Mouse (Mus musculus) retina, adult 2 months (tissue): ENCODE data around the gene Syne1.
A peak's percentile ranks its signal among the peaks of the same experiment; 100 is the strongest.

Source experiments
- DNase-seq: peaks from one replicate; pipeline ENCODE4 v3.0.0-alpha.2; 2012; ENCODE audit warnings: low read depth, low spot score

Gene Syne1

DNA sequence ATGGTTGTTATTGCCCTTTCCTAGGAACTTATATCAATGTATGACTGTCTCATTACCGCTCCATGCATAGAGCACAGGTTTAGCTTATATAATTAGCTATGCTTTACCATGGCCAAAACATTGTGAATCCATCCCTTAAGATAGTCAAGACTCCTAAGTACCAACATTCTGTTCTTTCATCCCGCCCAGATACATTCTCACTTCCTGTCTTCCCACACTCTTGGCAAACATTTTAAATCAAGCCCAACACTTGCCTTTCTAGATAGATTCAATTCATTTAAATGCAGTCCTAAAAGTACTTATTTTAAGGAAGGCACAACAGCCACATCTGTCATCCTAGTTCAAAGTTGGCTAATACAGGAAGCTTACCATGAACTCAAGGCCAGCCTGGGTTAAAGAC lies 113.5 kb downstream of the Syne1 start:
- DNase-seq: no peak

DNA sequence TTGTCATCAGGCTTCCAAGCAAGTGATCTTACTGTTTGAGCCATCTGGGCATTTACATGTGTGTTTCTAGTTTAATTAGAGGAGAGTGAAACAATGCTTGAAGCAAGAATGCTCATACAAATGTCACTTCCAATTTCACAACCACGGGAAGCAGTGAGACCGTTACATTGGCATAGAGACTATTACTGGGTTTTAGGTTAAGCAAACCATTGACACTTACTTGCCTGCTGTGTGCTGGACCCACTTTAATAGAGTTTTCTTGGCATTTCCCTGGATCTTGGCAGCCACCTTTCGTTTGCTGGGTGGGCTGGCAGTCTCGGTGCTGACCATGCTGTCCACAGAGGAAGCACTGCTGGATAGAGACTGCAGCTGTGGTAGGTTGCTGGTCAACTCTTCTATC lies 127.3 kb downstream of the Syne1 start:
- DNase-seq: no peak

DNA sequence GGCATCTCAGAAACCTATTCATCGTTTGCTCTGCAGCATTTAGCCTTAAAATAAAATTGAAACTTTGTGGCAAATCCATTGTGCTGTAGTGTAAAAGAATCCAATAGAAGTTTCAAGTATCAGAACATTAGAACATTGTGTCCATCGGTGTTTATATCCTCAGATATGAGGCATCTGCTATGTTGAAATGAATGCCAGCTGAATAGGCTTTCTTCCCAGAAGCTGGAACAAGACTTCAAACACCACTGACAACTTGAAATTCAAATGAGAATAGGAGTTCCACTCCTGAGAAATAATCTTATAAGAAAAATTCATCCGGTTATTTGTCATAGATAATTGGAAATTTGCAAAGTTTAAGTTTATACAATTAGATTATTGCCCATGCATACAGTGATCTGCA lies 135.6 kb downstream of the Syne1 start:
- no peak for DNase-seq

DNA sequence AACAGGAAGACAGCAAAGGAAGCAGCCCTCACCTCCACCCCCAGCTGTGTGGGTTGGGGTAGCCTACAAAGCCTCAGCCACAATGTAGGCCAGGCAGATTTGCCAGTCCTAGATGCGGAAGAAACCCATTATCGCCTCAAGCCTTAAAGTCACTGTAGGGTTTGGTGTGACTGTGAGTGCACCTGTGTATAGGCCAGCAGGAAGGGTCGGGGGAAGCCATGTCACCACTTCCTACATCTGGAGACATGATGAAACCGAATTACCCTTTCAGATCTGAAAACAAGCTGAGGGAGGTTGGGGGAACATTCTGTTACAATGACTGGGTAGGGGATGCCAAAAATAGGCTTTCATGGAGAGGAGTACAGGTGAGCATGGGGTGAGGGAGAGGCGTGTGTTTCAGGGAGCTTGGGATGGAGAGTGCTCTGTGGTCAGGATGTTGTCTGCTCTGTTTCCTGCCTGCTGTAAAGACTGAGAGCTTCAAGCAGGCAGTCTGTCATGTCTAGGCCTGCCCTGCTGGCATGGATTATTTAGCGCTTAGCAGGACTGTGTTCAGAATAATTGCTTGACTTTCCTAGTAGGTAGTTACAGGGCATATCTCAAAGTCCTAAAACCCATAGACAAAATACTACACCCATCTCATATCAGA lies 167.0 kb downstream of the Syne1 start:
- DNase-seq: no peak

DNA sequence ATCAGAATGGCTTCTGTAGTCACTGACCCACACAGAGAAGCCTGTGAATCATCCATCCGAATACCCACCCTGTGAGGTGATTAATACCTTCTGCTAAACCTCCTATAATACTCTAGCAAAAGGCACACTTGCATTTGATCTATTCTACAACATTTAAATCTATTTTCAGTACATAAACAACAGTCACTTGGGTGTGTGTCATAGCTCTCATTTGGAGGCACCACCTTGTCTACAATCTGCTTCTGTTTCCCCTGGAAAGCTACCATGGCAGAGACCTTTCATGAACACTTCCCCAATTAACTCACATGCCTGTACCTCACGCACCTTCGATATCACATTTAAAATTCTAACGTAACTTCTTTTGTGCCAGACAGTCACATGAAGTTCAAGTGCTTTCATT lies 169.7 kb downstream of the Syne1 start:
- DNase-seq: no peak

DNA sequence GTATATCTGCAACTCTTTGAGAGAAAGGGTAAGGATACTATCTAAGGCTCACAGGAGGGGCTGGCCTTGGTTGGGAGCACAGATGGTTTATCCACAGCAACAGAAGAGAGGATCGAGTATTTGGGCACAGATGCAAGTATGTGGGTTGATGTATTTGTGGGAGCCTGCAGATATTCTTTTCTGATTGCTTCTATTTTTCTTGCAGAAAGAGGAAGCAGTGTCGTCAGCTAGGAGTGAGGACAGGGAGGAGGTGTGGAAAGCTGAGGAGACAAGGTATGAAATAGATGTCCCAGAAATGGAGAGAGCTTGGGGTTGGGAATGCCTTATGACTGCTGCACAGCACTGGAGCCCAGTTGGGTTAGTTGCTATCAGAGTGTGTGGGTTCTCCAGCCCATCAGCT lies 172.3 kb downstream of the Syne1 start:
- DNase-seq: no peak

DNA sequence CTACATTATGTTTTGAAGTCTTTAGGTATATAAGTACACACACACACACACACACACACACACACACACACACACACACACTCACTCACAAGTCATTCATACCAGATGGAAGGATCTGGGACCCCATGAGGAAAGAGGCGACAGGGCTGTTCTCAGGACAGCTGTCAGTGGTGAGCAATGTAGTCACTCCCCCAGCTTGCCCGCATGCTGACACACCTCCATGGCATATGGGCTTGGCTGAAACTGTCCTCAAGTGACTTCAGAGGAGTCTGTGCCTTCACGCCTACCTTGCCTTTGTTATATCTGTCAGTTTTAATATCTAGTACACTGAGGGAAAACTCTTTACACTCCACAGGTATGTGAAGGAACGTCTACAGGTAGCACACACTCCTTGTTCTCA lies 181.7 kb downstream of the Syne1 start:
- DNase-seq: no peak

DNA sequence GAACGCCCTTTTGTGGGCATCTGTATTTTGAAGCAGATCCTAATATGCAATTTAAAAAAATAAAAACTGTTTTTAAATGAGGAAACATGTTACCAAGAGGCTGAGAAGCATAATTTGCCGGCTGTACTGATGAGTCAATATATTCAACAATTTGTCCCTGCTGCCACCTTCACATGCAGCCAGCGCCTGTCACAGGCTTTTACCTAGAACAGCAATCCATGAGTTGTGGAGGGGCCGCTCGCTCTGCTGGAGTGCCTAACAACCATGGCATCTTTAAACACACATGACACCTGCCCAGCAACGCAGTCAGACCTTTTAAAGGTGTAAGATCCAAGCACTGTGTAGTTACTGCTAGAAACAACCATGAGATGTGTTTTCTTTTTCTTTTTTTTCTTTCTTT lies 183.0 kb downstream of the Syne1 start:
- DNase-seq: no peak

DNA sequence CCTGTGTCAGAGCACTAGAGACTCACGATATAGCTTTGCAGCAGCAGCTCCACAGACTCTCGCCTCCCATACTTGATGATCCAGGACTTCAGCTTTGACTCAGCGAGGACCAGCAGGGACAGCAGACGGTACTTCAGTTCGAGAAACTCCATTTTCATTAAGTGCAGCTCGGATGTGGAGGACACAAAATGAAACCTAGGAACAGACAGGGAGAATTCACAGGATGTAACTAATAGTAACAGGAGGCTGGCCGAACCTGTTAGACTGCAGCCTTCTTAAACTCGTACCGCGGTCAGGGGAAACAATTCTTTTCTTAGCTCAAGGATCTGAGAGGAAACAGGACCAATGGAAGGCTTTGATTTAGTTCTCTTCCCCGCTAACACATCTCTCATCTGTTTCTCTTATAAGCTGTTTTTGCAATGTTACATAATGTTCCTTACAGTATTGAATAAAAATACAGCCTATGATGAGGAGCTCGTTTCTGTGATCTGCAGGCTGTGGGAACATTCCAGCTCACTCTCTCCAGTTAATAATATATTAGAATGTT lies 183.7 kb downstream of the Syne1 start:
- DNase-seq: no peak

DNA sequence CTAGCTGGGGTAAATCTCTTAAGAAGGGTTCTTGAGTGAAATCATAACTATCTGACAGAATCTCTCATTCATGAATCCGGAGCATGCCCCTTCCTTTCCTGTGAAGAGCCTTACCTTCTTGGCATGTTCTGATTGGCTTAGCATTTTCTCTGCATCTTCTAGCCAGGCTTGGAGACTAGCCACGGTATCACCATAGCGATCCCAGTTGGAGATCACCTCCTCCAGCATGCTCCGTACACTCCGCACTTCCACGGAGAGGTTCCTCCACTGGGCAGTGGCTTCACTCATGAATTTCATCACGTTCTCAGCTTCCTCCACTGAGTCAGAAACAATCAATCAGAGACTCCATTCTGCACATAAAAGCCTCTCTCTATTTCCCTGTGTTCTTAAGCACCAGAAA lies 190.7 kb downstream of the Syne1 start:
- no peak for DNase-seq

DNA sequence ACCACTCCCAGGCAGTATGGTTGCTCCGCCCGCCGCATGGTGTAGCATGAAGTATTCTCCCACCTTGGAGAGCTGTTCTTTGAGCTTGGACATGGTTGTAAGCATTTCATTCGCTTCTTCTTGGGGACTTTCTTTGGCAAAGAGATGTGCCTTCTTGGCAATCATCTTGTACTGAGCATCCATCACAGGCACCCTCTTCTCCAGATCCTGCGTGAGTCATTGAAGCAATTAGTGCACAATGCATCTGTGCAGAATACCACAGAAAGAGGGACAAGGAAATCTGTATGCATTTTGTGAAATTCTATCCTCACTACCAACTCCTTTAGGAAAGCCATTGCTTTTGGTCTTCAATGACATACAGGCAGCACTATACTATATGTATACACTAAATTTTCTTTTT lies 194.7 kb downstream of the Syne1 start:
- DNase-seq: no peak

DNA sequence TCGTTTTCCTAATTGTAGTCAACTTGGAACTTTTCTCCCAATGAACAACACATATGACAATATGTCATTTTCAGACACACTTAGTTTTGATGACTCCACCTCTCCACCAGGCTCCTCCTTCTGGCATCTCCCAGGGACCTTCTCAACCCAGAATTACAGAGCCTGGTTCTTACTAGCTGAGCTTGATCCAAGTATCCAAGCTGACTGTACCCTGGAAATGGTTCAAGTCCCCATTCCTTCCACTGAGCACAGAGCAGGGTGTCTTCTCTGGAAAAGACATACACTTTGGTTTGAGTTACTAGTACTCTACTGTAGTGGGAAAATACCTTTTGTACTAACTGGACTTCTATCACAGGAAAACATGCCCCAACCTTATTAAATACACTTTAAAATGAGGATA lies 197.9 kb downstream of the Syne1 start:
- DNase-seq: no peak

DNA sequence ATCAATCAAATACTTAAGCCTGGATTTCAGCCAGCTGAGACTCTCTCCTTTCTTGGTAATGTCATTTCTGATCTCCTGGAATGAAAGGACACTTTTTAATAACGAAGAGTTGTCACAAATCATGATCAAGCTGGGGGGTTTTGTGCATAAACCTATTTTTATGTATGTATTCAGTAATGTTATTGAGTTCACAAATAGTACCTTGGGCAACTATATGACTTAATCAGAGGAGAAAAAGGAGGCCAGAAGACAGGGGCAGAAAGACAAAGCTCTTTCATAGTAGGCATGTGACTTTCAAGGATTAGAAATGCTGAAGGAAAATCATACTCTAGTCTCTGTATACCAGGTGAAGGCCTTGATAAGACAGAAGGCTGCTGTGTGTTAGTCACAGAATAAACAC lies 204.4 kb downstream of the Syne1 start:
- DNase-seq: no peak

DNA sequence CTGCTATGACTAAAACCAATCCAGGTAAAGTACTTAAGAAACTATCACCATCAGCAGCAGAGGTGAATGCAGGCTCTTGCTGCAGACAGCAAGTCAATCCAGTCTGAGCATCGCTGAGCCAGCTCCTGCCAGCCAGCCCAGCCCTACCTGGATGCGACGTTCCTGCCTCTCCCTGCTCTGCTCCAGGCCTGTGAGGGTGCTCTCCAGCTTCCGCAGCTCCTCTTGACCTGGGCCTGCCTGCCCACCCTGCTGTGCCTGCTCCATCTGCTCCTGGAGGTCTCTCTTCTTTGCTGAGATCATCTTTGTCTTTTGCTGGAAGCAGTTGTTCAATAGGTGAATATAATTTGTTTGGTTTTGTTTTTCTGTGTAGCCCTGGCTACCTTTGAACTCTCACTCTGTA lies 208.1 kb downstream of the Syne1 start:
- no peak for DNase-seq

DNA sequence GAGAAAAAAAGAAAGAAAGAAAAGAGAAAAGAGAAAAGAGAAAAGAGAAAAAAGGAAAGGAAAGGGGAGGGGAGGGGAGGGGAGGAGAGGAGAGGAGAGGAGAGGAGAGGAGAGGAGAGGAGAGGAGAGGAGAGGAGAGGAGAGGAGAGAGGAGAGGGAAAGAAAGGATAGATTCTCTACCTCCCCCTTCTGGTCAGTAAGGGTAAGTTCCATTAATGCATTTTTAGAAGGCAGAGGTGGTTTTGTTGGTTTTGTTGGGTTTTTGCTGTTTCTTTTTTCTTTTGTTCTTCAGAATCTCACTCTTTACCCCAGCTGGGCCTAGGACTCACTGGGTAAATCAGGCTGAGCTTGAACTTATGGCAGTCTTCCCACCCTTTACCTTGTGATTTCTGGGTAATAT lies 214.9 kb downstream of the Syne1 start:
- DNase-seq: no peak

DNA sequence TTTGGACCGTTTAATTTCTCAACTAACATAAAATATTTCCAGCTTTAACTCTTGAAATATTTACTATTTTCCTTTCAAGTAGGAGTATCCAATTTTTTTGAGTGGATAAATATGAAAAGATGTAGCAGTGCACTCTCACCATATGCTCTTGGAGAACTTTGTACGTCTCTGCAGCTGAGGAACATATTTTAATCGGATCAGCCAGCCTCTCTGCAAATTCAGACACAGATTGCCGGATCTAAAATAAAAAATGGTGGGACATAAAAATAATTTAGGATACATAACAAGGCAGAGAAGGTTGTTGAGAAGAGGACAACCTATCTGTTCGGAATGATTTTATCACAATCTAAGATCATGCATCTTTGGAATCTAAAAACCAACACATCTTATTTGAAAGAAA lies 218.5 kb downstream of the Syne1 start:
- DNase-seq: no peak

DNA sequence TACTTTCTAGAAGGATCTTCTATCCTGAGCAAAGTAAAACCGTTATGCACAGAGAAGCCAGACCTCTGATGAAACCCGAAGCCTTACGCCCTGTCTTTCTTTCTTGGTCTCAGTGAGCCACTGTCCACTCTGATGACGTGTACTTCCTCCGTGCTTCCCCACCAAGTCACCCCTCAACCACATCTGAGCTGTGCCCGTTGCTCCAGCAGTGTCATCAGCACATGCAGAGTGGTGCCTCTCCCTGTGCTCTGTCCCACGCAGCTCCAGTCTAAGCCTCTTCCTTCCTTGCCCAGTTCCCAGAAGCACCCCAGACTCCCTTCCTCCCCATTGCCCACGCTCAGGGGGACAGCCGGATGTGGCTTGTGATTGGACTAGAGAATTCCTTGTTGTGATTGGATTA lies 224.6 kb downstream of the Syne1 start:
- no peak for DNase-seq

DNA sequence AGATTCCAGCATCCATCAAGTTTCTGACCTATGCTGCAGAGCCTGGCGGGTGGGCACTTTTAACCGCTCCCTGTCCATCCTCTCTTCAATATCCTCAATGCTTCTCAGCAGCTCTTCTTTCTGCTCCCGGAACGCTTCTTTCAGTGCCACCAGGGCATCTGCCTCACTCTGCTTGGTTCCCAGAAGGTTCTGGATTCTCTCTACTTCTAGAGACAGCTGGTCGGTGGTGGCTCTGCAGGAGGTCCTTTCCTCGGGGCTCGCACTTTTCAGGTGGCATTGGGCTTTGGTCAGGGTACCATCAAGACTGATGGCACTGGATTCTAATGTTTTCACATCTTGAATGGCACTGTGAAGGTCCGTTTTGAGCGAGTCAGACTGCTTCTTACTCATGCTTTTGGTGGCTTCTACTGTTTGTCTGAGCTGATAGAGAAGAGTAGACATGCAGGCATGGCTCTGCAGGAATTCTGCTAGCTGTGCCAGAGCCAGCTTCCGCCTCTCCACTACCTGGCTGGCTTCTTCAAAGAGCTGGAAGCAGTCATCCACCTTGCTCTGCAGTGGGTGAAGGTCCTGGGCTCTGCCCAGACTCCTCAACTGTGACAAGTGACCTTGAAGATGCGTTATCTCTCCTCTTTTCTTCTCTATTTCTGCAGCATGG lies 227.4 kb downstream of the Syne1 start:
- no peak for DNase-seq

DNA sequence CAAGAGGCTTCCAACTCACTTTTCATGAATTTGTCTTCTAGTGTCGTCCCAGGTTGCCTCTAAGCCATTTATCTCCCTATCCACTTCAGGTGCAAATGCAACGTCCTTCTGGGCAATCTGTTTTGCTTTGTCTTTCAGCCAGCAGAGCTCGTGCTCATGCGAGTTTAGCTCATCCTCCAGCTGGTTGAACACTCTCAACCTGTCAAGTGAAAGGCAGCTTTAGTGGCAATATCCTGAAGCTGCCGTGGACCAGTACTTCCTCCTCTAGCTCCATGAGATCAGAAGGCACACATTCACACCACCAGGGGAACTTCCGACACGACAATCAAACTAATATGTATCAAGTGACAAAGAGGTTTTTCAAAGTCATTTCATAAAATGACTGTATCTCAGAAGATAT lies 228.7 kb downstream of the Syne1 start:
- no peak for DNase-seq

DNA sequence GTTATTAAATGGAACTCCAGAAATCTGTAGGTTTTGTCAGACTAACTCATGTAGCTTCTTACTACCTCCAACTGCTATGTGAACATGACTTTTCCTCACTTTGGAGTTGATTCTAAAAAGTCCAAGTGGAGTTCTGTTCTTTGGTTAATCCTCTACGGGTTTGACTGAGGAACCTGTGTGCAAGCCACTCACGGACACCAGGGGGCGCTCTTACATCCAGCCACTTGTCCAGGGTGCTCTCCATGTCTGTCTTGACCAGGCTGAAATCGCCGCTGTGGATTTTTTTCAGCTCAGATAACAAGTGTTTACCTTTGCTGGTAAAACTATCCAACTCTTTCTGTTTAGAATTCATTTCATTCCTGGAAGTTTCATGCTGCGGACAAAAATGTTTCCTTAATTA lies 233.7 kb downstream of the Syne1 start:
- peak; percentile 53 for DNase-seq

DNA sequence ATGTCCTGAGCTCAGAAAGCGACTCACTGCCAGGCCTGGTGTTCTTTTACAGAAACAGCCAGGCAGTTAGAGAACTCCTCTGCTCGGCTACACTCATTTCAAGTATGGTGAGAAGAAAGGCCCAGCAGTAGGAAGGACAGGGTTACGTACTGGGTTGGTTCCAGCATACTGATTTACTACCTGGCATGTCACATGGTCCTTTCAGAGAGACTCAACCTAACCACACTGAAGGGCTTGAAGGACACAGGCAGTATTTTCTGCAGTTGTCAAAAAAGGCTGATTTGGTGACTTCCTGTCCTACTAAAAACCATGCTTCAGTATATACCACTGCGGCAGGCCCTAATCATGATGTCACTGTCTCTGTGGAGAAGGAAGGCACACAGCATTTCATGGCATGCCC lies 238.8 kb downstream of the Syne1 start:
- no peak for DNase-seq

DNA sequence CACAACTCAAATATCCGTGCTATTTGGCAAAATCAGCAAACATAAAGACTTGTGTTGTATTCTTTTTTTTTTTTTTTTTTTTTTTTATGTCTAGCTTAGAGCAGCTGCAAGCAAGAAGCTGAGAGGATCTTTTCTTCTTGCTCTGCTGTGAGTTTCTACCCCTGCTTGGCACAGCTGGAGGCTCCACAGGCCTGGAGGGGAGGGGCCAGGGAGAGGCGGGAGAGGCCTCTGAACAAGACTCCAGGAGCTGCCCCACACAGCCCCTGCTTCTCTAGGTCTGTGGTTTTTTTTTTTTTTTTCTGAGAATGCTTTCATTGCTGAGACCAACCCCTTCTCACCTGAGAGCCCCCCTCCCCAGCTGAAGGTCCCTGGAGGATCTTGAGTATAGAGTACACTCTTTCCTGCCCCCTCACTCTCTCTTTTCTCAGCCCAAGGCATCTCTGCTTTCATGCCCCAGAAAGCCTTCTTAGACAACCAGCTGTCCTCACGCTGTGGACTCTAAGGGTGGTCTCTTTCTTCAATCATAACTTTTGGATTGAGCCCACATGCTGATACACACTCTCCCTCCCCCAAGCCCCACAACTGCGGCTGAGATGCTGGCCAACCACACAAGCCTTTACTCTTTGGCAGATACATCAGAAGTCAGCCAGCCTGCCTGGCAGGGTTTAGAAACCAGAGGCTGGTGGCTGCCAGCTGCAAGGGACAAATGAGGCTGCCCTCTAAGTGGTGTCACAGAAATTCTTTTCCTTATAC lies 241.1 kb downstream of the Syne1 start:
- DNase-seq: no peak

DNA sequence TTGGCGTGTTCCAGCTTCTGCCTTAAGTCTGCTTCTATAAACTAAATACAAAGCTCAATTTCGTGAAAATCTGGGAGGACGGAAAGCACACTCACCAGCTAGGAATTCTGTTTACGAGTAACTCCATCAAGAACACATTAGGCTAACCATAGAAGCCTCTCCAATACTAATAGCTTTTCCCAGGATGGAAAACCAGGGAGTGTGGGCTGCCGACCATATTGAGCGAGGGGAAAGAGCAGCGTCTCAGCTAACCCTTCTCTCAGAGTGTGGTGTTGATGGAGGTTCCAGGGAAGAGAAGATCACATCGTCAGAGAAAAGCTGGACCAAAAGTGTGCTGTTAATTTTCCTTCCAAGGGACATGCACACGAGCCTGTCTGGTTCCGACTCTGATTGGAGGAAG lies 241.9 kb downstream of the Syne1 start:
- DNase-seq: no peak
